Mouse (Mus musculus): ENCODE measurements at regions not wholly inside any gene's neighbourhood (a gene's known extent, or its start where the extent isn't known, plus 50 kb on each side); places are given as distances from the start of the nearest gene placed in this dataset.

- Histone ChIP-seq H3K36me3 (replicated peaks in 1 of 2; ENCODE audit: control insufficient read depth in 1 of 2, insufficient read depth in 1 of 2, low read length in 1 of 2) (no peaks in the 10 kb centered on the region), H3K27ac (ENCODE audit: insufficient read depth, low read depth) (no peak overlapping the region), H3K4me3 (replicated peaks in 1 of 3; ENCODE audit: low read depth in 2 of 3, low read length in 2 of 3, poor library complexity in 1 of 3) (no peak overlapping the region), H3K4me1 (ENCODE audit: control insufficient read depth in 1 of 2, insufficient read depth in 2 of 2) (no peaks in the 10 kb centered on the region), H3K27me3 (replicated peaks) (no peaks in the 10 kb centered on the region), H3K79me2 (replicated peaks; ENCODE audit: control insufficient read depth, extremely low read depth, insufficient read depth, poor library complexity, severe bottlenecking) (no peaks in the 10 kb centered on the region), H3K9me3 (replicated peaks; ENCODE audit: low read length) (peaks cover 56% of the 10 kb centered on the region), H3K4me2 (ENCODE audit: insufficient read depth, low read depth, poor library complexity, severe bottlenecking) (no peak overlapping the region), H3K9ac (ENCODE audit: insufficient read depth, low read depth) (no peak overlapping the region)
- dilution Hi-C loops (cut with MboI; ENCODE audit: extremely low pct_ligation_motif_present, extremely low pct_unique_long_range_greater_than_20kb, low sequenced_read_pairs): no loop called here
- no peak for DNase-seq (ENCODE audit: extremely low read depth)
- no peak for TF ChIP-seq ZNF384 (IDR thresholded peaks at IDR 0.05; ENCODE audit: low read depth, low read length)
- no peak for TF ChIP-seq MAX (IDR thresholded peaks at IDR 0.05; ENCODE audit: low read length)
- no peak for TF ChIP-seq CHD2 (IDR thresholded peaks at IDR 0.05; ENCODE audit: low read length)
- no peak for TF ChIP-seq MEF2A (IDR thresholded peaks at IDR 0.05; ENCODE audit: borderline replicate concordance, low read depth, low read length)
- TF ChIP-seq ETS1 (conservative IDR thresholded peaks at IDR 0.05; ENCODE audit: low read depth, low read length): no peak
- in situ Hi-C loops (cut with MboI; ENCODE audit: low pct_ligation_motif_present, low pct_unique_long_range_greater_than_20kb, low sequenced_read_pairs): no loop called here
Measured at GRCm38 (mm10) chr12:109881108-109881507, 281.0 kb upstream of the Rtl1 start.

GRCm38 (mm10) chr12:109891206-109891605 is 291.1 kb upstream of the Rtl1 start:
- no peak overlapping the region for H3K9ac ChIP-seq (ENCODE audit: insufficient read depth, low read depth)
- H3K36me3 ChIP-seq (replicated peaks in 1 of 2; ENCODE audit: control insufficient read depth in 1 of 2, insufficient read depth in 1 of 2, low read length in 1 of 2): no peaks in the 10 kb centered on the region
- no peaks in the 10 kb centered on the region for H3K27me3 ChIP-seq (replicated peaks)
- no peak for TF ChIP-seq ZMIZ1 (IDR thresholded peaks at IDR 0.05; ENCODE audit: low read depth, low read length)
- no peak for TF ChIP-seq POLR2A (IDR thresholded peaks at IDR 0.05; ENCODE audit: low read depth, low read length)
- no peak for TF ChIP-seq MAZ (IDR thresholded peaks at IDR 0.05; ENCODE audit: low read depth, low read length)
- H3K27ac ChIP-seq (ENCODE audit: insufficient read depth, low read depth): no peak overlapping the region
- H3K4me3 ChIP-seq (replicated peaks in 1 of 3; ENCODE audit: low read depth in 2 of 3, low read length in 2 of 3, poor library complexity in 1 of 3): no peak overlapping the region
- H3K4me2 ChIP-seq (ENCODE audit: insufficient read depth, low read depth, poor library complexity, severe bottlenecking): no peak overlapping the region
- H3K79me2 ChIP-seq (replicated peaks; ENCODE audit: control insufficient read depth, extremely low read depth, insufficient read depth, poor library complexity, severe bottlenecking): no peaks in the 10 kb centered on the region
- no peaks in the 10 kb centered on the region for H3K4me1 ChIP-seq (ENCODE audit: control insufficient read depth in 1 of 2, insufficient read depth in 2 of 2)
- in situ Hi-C loops (cut with MboI; ENCODE audit: low pct_ligation_motif_present, low pct_unique_long_range_greater_than_20kb, low sequenced_read_pairs): no loop called here
- H3K9me3 ChIP-seq (replicated peaks; ENCODE audit: low read length): peaks cover 85% of the 10 kb centered on the region
- DNase-seq (ENCODE audit: extremely low read depth): no peak
- dilution Hi-C loops (cut with MboI; ENCODE audit: extremely low pct_ligation_motif_present, extremely low pct_unique_long_range_greater_than_20kb, low sequenced_read_pairs): no loop called here

- Histone ChIP-seq H3K4me2 (ENCODE audit: insufficient read depth, low read depth, poor library complexity, severe bottlenecking) (no peak overlapping the region), H3K27me3 (replicated peaks) (no peaks in the 10 kb centered on the region), H3K79me2 (replicated peaks; ENCODE audit: control insufficient read depth, extremely low read depth, insufficient read depth, poor library complexity, severe bottlenecking) (no peaks in the 10 kb centered on the region), H3K9me3 (replicated peaks; ENCODE audit: low read length) (peaks cover 86% of the 10 kb centered on the region), H3K4me3 (replicated peaks in 1 of 3; ENCODE audit: low read depth in 2 of 3, low read length in 2 of 3, poor library complexity in 1 of 3) (no peak overlapping the region), H3K27ac (ENCODE audit: insufficient read depth, low read depth) (no peak overlapping the region), H3K4me1 (ENCODE audit: control insufficient read depth in 1 of 2, insufficient read depth in 2 of 2) (no peaks in the 10 kb centered on the region), H3K9ac (ENCODE audit: insufficient read depth, low read depth) (no peak overlapping the region), H3K36me3 (replicated peaks in 1 of 2; ENCODE audit: control insufficient read depth in 1 of 2, insufficient read depth in 1 of 2, low read length in 1 of 2) (no peaks in the 10 kb centered on the region)
- TF ChIP-seq SIN3A (IDR thresholded peaks at IDR 0.05; ENCODE audit: low read length) (no peak), RCOR1 (conservative IDR thresholded peaks at IDR 0.05; ENCODE audit: low read depth, low read length) (no peak), EP300 (IDR thresholded peaks at IDR 0.05; ENCODE audit: low read length) (no peak), UBTF (IDR thresholded peaks at IDR 0.05; ENCODE audit: low read depth, low read length) (no peak), CTCF (conservative IDR thresholded peaks at IDR 0.05 in 1 of 2, IDR thresholded peaks at IDR 0.05 in 1 of 2; ENCODE audit: low read depth in 2 of 2, low read length in 2 of 2) (no peak), MAZ (IDR thresholded peaks at IDR 0.05; ENCODE audit: low read depth, low read length) (no peak), NELFE (IDR thresholded peaks at IDR 0.05; ENCODE audit: low read depth, low read length) (no peak), MXI1 (IDR thresholded peaks at IDR 0.05; ENCODE audit: low read depth, low read length) (no peak), CHD2 (IDR thresholded peaks at IDR 0.05; ENCODE audit: low read length) (no peak), GABPA (IDR thresholded peaks at IDR 0.05; ENCODE audit: insufficient replicate concordance, low read depth, low read length) (no peak), KAT2A (IDR thresholded peaks at IDR 0.05; ENCODE audit: insufficient replicate concordance, low read length) (no peak), JUN (IDR thresholded peaks at IDR 0.05; ENCODE audit: insufficient read depth, low read depth, low read length) (no peak), ZKSCAN1 (IDR thresholded peaks at IDR 0.05; ENCODE audit: borderline replicate concordance, low read depth, low read length) (no peak), TCF12 (IDR thresholded peaks at IDR 0.05; ENCODE audit: low read depth, low read length) (no peak), IRF4 (IDR thresholded peaks at IDR 0.05; ENCODE audit: low read depth, low read length) (no peak)
- dilution Hi-C loops (cut with MboI; ENCODE audit: extremely low pct_ligation_motif_present, extremely low pct_unique_long_range_greater_than_20kb, low sequenced_read_pairs) (no loop called here), in situ Hi-C loops (cut with MboI; ENCODE audit: low pct_ligation_motif_present, low pct_unique_long_range_greater_than_20kb, low sequenced_read_pairs) (no loop called here)
- DNase-seq (ENCODE audit: extremely low read depth): no peak
Measured at GRCm38 (mm10) chr12:109892834-109893233, 292.7 kb upstream of the Rtl1 start.

Data from CH12.LX (cell line).